Mouse (Mus musculus) stomach, postnatal 0 days (tissue): ENCODE data around the gene Csrp1.

Experiments
- CTCF ChIP-seq: IDR thresholded peaks from 2 replicates; pipeline ENCODE4 v1.5.1; 2016; ENCODE audit warnings: antibody characterized with exemption, low read depth, mild to moderate bottlenecking, moderate library complexity
- EP300 ChIP-seq: optimal IDR thresholded peaks from 2 replicates; pipeline ENCODE3; 2016; ENCODE audit warnings: antibody characterized with exemption

DNA sequence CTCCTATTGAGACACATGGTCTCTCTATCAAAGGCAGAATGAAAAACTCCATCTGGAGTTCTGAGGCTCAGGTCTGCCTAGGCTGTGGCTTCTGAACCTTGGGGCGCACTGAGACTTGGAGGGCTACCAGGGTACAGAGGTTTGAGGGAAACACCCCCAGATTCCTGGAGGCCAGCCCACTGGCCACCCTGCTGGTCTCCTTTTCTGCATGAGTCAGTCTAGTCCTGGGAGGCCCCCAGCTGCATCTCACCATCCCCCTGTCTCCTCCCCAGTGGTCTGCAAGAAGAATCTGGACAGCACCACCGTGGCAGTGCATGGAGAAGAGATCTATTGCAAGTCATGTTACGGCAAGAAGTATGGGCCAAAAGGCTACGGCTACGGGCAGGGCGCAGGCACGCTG is 25.1 kb downstream of the Csrp1 start:
- TF ChIP-seq CTCF (no peak), EP300 (no peak)
